In the genomic region with DNA sequence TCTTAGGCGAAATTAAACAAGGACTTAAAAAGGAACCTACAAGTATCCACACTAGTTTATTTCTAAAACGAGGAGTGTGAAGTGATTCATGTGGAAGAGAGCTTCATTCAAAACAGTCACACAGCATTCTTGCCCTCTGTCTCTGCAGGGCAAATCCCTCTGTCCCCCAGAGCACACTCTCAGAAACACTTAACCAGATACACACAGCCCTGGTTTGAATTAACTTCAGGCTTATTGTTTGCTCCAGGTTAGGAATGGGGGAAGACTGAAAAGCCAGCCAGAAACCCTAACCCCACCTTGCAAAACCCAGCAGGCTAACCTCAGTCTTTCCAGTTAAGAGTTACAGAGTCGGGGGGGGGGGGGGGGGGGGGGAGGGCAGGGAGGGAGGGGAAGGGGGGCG, we compare ENCODE assay signal across 12 mouse cellular contexts. TPM values are rescaled to one million over a fixed set of nuclear protein-coding genes. Genes with fewer than 3 reads are reported as not detected.
DNase-seq lines count a peak whose midpoint lies in the region; ATAC-seq and TF ChIP-seq lines count a peak whose summit lies in the region.
"Had no signal": no experiment of that assay in that cellular context is flagged by ENCODE, and none has a peak within 500 bp of the region (broad histone marks: within the 10 kb centered on the region; RNA-seq: fewer than 3 reads in every experiment).

No protein-coding gene starts in this region.

- H3K4me1 ChIP-seq in heart, embryonic 10.5 days: peaks cover 49% of the 10 kb centered on the region
- H3K4me1 ChIP-seq in heart, adult 2 months (ENCODE audit: control insufficient read depth, insufficient read depth, low read length): peaks cover 1% of the 10 kb centered on the region
- H3K4me1 ChIP-seq in ES-Bruce4 (ENCODE audit: control insufficient read depth, insufficient read depth, low read length): no peaks in the 10 kb centered on the region
- peaks cover 55% of the 10 kb centered on the region for H3K4me1 ChIP-seq in hindbrain, embryonic 10.5 days (replicated peaks)
- H3K4me1 ChIP-seq in liver, embryonic 14.5 days (replicated peaks; ENCODE audit: control insufficient read depth in 2 of 2, insufficient read depth in 2 of 2, low read length in 1 of 2): peaks cover 21 to 36% of the 10 kb centered on the region in 2 experiments

- no peak overlapping the region for H3K9ac ChIP-seq in heart, adult 2 months (ENCODE audit: low read depth, low read length)
- peak overlapping the region; percentile 99; the same call in 1 of the 2 replicates for H3K9ac ChIP-seq in ES-Bruce4 (ENCODE audit: low read depth, poor library complexity, severe bottlenecking)
- H3K9ac ChIP-seq in liver, embryonic 14.5 days (replicated peaks): no peak overlapping the region

- no peak for TF ChIP-seq CTCF in heart, adult 2 months (IDR thresholded peaks at IDR 0.05)
- TF ChIP-seq CTCF in ES-Bruce4 (IDR thresholded peaks at IDR 0.05; ENCODE audit: low read depth, low read length): no peak
- TF ChIP-seq CTCF in liver, embryonic 14.5 days (IDR thresholded peaks at IDR 0.05; ENCODE audit: low read depth): no peak

- peak overlapping the region; percentile 99 for H3K4me3 ChIP-seq in heart, embryonic 10.5 days
- no peak overlapping the region for H3K4me3 ChIP-seq in heart, adult 2 months
- H3K4me3 ChIP-seq in ES-Bruce4 (ENCODE audit: low read depth, low read length): no peak overlapping the region
- peak overlapping the region; percentile 100 for H3K4me3 ChIP-seq in hindbrain, embryonic 10.5 days
- H3K4me3 ChIP-seq in liver, embryonic 14.5 days (ENCODE audit: insufficient read depth in 1 of 2, low read depth in 2 of 2, low read length in 2 of 2): no peak overlapping the region

- H3K4me2 ChIP-seq in liver, embryonic 14.5 days (ENCODE audit: low read depth): peak overlapping the region; percentile 78

- intact Hi-C loops in heart, adult 2 months (cut with DNase I): no loop called here

- H3K9me3 ChIP-seq in heart, embryonic 10.5 days: no peaks in the 10 kb centered on the region
- H3K9me3 ChIP-seq in ES-Bruce4 (replicated peaks; ENCODE audit: control insufficient read depth, insufficient read depth, low read length, poor library complexity, severe bottlenecking): no peaks in the 10 kb centered on the region
- no peaks in the 10 kb centered on the region for H3K9me3 ChIP-seq in hindbrain, embryonic 10.5 days
- no peaks in the 10 kb centered on the region for H3K9me3 ChIP-seq in liver, embryonic 14.5 days (ENCODE audit: control insufficient read depth, low read length)

- DNase-seq in heart, embryonic 10.5 days (ENCODE audit: low spot score): peak; percentile 45
- DNase-seq in heart, adult 2 months: no peak
- no peak for DNase-seq in hindbrain, embryonic 10.5 days (ENCODE audit: low spot score)
- DNase-seq in liver, embryonic 14.5 days (ENCODE audit: low read depth in 3 of 3, low spot score in 3 of 3): no peak
- DNase-seq in layer of hippocampus, adult 8-10 months (ENCODE audit: low spot score in 2 of 2): no peak
- DNase-seq in adrenal gland, postnatal 25 days: no peak
- no peak for DNase-seq in frontal cortex, adult 2 months (ENCODE audit: extremely low spot score in 1 of 2, low spot score in 1 of 2)
- DNase-seq: cerebellum, adult 8-10 months; gastrocnemius, postnatal 10 days; thymus, postnatal 36 days had no signal

- no peak for ATAC-seq in liver, embryonic 14.5 days (ENCODE audit: insufficient read depth)

- no peak for TF ChIP-seq EP300 in heart, adult 2 months (IDR thresholded peaks at IDR 0.05; ENCODE audit: insufficient read depth, low read depth, low read length)
- no peak for TF ChIP-seq EP300 in ES-Bruce4 (IDR thresholded peaks at IDR 0.05; ENCODE audit: insufficient read depth, low read depth, low read length)
- no peak for TF ChIP-seq EP300 in liver, embryonic 14.5 days (IDR thresholded peaks at IDR 0.05; ENCODE audit: low read depth)

- WGBS in heart, embryonic 10.5 days: 25% methylated on average over 4 of the region's 4 CpGs
- WGBS in heart, adult 2 months: 58% methylated on average over 3 of the region's 4 CpGs
- WGBS in hindbrain, embryonic 10.5 days: 7% methylated on average over 4 of the region's 4 CpGs
- 23% methylated on average over 3 of the region's 4 CpGs for WGBS in liver, embryonic 14.5 days (ENCODE audit: insufficient replicate concordance)

- peaks cover 6% of the 10 kb centered on the region; the same call in 1 of the 2 replicates for H3K36me3 ChIP-seq in heart, embryonic 10.5 days
- no peaks in the 10 kb centered on the region for H3K36me3 ChIP-seq in heart, adult 2 months (ENCODE audit: control insufficient read depth, insufficient read depth, low read length)
- H3K36me3 ChIP-seq in ES-Bruce4 (ENCODE audit: control insufficient read depth, insufficient read depth, low read length, poor library complexity, severe bottlenecking): no peaks in the 10 kb centered on the region
- peaks cover 25% of the 10 kb centered on the region for H3K36me3 ChIP-seq in hindbrain, embryonic 10.5 days
- H3K36me3 ChIP-seq in liver, embryonic 14.5 days (replicated peaks; ENCODE audit: control insufficient read depth, insufficient read depth, low read depth): peaks cover 3% of the 10 kb centered on the region; the same call in 1 of the 2 replicates

- peak overlapping the region; percentile 99 for H3K27ac ChIP-seq in heart, embryonic 10.5 days
- H3K27ac ChIP-seq in heart, adult 2 months: no peak overlapping the region
- no peak overlapping the region for H3K27ac ChIP-seq in ES-Bruce4 (ENCODE audit: insufficient read depth, low read length)
- H3K27ac ChIP-seq in hindbrain, embryonic 10.5 days: peak overlapping the region; percentile 100; the same call in 1 of the 2 replicates
- no peak overlapping the region for H3K27ac ChIP-seq in liver, embryonic 14.5 days

- H3K79me2 ChIP-seq in heart, adult 2 months (replicated peaks; ENCODE audit: control insufficient read depth, insufficient read depth, low read length): no peaks in the 10 kb centered on the region

- no peaks in the 10 kb centered on the region for H3K27me3 ChIP-seq in heart, embryonic 10.5 days (ENCODE audit: insufficient read depth, poor library complexity, severe bottlenecking)
- peaks cover 24% of the 10 kb centered on the region for H3K27me3 ChIP-seq in heart, adult 2 months (ENCODE audit: control insufficient read depth, insufficient read depth, low read length)
- H3K27me3 ChIP-seq in ES-Bruce4 (ENCODE audit: control insufficient read depth, insufficient read depth, low read length, poor library complexity, severe bottlenecking): peaks cover 2% of the 10 kb centered on the region; the same call in 1 of the 2 replicates
- no peaks in the 10 kb centered on the region for H3K27me3 ChIP-seq in hindbrain, embryonic 10.5 days (ENCODE audit: insufficient read depth, poor library complexity, severe bottlenecking)
- no peaks in the 10 kb centered on the region for H3K27me3 ChIP-seq in liver, embryonic 14.5 days (ENCODE audit: control insufficient read depth, insufficient read depth, low read length)

- no peak for TF ChIP-seq POLR2A in heart, adult 2 months (IDR thresholded peaks at IDR 0.05; ENCODE audit: insufficient read depth, low read depth, low read length)
- no peak for TF ChIP-seq POLR2A in ES-Bruce4 (IDR thresholded peaks at IDR 0.05; ENCODE audit: insufficient read depth, low read length)

RNA-seq across cellular contexts. Expression of gene Igf2bp3, which starts 2.6 kb away (rescaled TPM):
- polyA plus RNA-seq in heart, embryonic 10.5 days (2016; fragmentation: Nextera tagmentation; extraction: Ambion mirVana): 80.6 and 96.1 TPM in 2 replicates
- not detected for total RNA-seq in heart, adult 2 months (2021)
- not detected in 2 replicates for polyA plus RNA-seq in heart, adult 2 months (2012; rRNA removed)
- 78.2 and 85.8 TPM in 2 replicates for polyA plus RNA-seq in ES-Bruce4 (2011; ENCODE audit: insufficient read depth, insufficient read length, low read depth, missing spikeins)
- polyA plus RNA-seq in hindbrain, embryonic 10.5 days (2016; fragmentation: Nextera tagmentation; extraction: Ambion mirVana): 127 and 143 TPM in 2 replicates
- 5.0 and 7.6 TPM in 2 replicates for polyA plus RNA-seq in liver, embryonic 14.5 days (2012; rRNA removed)
- polyA plus RNA-seq in liver, embryonic 14.5 days (2014; fragmentation: Nextera tagmentation; extraction: Ambion mirVana): 14.0 and 15.4 TPM in 2 replicates
- not detected for total RNA-seq in layer of hippocampus, adult 8-10 months (2022)
- 1.0 and 1.2 TPM in 2 replicates for total RNA-seq in adrenal gland, postnatal 25 days (2021)
- polyA plus RNA-seq in frontal cortex, adult 2 months (2012; rRNA removed): 0.06 and 0.13 TPM in 2 replicates
- total RNA-seq: left cerebral cortex, adult 18-20 months had no signal

RNA-seq across cellular contexts. Expression of gene Tra2a, which starts 51.7 kb away (rescaled TPM):
- polyA plus RNA-seq in heart, embryonic 10.5 days (2016; fragmentation: Nextera tagmentation; extraction: Ambion mirVana): 63.9 and 87.2 TPM in 2 replicates
- 10 to 100 TPM; 23.1 to 26.4 TPM for total RNA-seq in heart, adult 2 months (2021)
- 21.0 and 38.4 TPM in 2 replicates for polyA plus RNA-seq in heart, adult 2 months (2012; rRNA removed)
- 312 and 328 TPM in 2 replicates for polyA plus RNA-seq in ES-Bruce4 (2011; ENCODE audit: insufficient read depth, insufficient read length, low read depth, missing spikeins)
- polyA plus RNA-seq in hindbrain, embryonic 10.5 days (2016; fragmentation: Nextera tagmentation; extraction: Ambion mirVana): 122 and 128 TPM in 2 replicates
- polyA plus RNA-seq in liver, embryonic 14.5 days (2012; rRNA removed): 46.4 and 61.4 TPM in 2 replicates
- 16.1 and 16.4 TPM in 2 replicates for polyA plus RNA-seq in liver, embryonic 14.5 days (2014; fragmentation: Nextera tagmentation; extraction: Ambion mirVana)
- total RNA-seq in layer of hippocampus, adult 8-10 months (2022): 100 to 1,000 TPM in 1 of 4 experiments, 10 to 100 TPM in 3; 54.1 to 108 (median 82.0) TPM
- total RNA-seq in adrenal gland, postnatal 25 days (2021): 69.3 and 95.8 TPM in 2 replicates
- 122 and 139 TPM in 2 replicates for polyA plus RNA-seq in frontal cortex, adult 2 months (2012; rRNA removed)

Comparison
In these comparisons a context has a peak if more than half of its experiments do, and no peak if none do; other contexts are left out.
1. H3K27ac ChIP-seq: peak in heart, embryonic 10.5 days (single experiment) and hindbrain, embryonic 10.5 days (single experiment); none in heart, adult 2 months (single experiment), ES-Bruce4 (single experiment) and liver, embryonic 14.5 days (single experiment).
2. H3K4me3 ChIP-seq: peak in heart, embryonic 10.5 days (single experiment) and hindbrain, embryonic 10.5 days (single experiment); none in heart, adult 2 months (single experiment), ES-Bruce4 (single experiment) and liver, embryonic 14.5 days (0 of 2).